Mouse (Mus musculus) liver, embryonic 15.5 days (tissue): ENCODE results near the gene Uqcrq. TPM values are rescaled to one million over a fixed set of nuclear protein-coding genes. Genes with fewer than 3 reads are reported as not detected.

Source experiments
- ATAC-seq: fragments of 200-750 bp; cut with Nextera tagmentation; 2 replicates; pipeline ENCODE4 v1.8.0; 2017; ENCODE audit warnings: moderate number of reproducible peaks, mild to moderate bottlenecking, moderate library complexity; ENCODE audit not compliant: insufficient read depth
- H3K27ac ChIP-seq: fragments of 300-500 bp; sonication (generic); replicated peaks from 2 replicates; pipeline ENCODE4 v1.5.1; 2015; ENCODE audit warnings: mild to moderate bottlenecking, inconsistent platforms
- H3K27me3 ChIP-seq: fragments of 300-500 bp; sonication (generic); 2 replicates; pipeline ENCODE4 v1.6.1; 2015; ENCODE audit warnings: mild to moderate bottlenecking, inconsistent platforms
- H3K36me3 ChIP-seq: fragments of 300-500 bp; sonication (generic); replicated peaks from 2 replicates; pipeline ENCODE4 v1.6.1; 2015; ENCODE audit warnings: moderate library complexity, mild to moderate bottlenecking, inconsistent platforms
- H3K4me1 ChIP-seq: fragments of 300-500 bp; sonication (generic); replicated peaks from 2 replicates; pipeline ENCODE4 v1.6.1; 2015; ENCODE audit warnings: inconsistent platforms
- H3K4me2 ChIP-seq: fragments of 300-500 bp; sonication (generic); 2 replicates; pipeline ENCODE4 v1.6.1; 2015; ENCODE audit warnings: moderate library complexity, mild to moderate bottlenecking, inconsistent platforms
- H3K4me3 ChIP-seq: fragments of 300-500 bp; sonication (generic); replicated peaks from 2 replicates; pipeline ENCODE4 v1.5.1; 2015; ENCODE audit warnings: mild to moderate bottlenecking, inconsistent platforms
- H3K9ac ChIP-seq: fragments of 300-500 bp; sonication (generic); 2 replicates; pipeline ENCODE4 v1.6.1; 2015; ENCODE audit warnings: moderate library complexity, mild to moderate bottlenecking, inconsistent platforms
- H3K9me3 ChIP-seq: fragments of 300-500 bp; sonication (generic); replicated peaks from 2 replicates; pipeline ENCODE4 v1.6.1; 2016; ENCODE audit warnings: inconsistent platforms
- WGBS: fragments of 180-500 bp; shearing (Covaris S2); methylation state at CpG from one replicate; pipeline ENCODE4 v1.1.7; 2015; ENCODE audit warnings: mixed read lengths; ENCODE audit not compliant: insufficient replicate concordance; 5-methylcytosine and 5-hydroxymethylcytosine counted together
- microRNA-seq: library from miRNA; unstranded; fragments of <30 nt; microRNA quantifications from one replicate; pipeline ENCODE4, GENCODE M21; 2016
- polyA plus RNA-seq: library from polyadenylated mRNA; unstranded; fragments of >200 nt; fragmentation: Nextera tagmentation; extraction: Ambion mirVana; gene quantifications from 2 replicates; pipeline ENCODE4 v1.2.1, GENCODE M21; 2015

Gene Uqcrq
- polyA plus RNA-seq, 1 experiment from 2014 or later = 512 TPM

DNA sequence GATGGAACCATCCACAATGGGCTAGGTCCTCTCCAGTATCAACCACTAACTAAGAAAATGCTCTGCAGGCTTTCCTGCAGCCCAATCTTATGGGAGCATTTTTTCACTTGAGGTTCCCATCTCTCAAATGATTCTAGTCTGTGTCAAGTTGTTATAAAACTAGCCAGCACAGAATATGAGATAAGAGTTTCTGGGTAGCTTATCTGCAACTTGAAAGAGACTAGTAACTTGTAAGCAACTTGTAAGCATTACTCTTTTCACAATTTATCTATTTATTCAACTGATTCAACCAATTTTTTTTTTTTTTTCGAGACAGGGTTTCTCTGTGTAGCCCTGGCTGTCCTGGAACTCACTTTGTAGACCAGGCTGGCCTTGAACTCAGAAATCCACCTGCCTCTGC, 27.0 kb downstream of the Uqcrq start:
- ATAC-seq = no peak
- no peak overlapping the region for H3K9ac ChIP-seq
- peaks cover 76% of the 10 kb centered on the region for H3K36me3 ChIP-seq

DNA sequence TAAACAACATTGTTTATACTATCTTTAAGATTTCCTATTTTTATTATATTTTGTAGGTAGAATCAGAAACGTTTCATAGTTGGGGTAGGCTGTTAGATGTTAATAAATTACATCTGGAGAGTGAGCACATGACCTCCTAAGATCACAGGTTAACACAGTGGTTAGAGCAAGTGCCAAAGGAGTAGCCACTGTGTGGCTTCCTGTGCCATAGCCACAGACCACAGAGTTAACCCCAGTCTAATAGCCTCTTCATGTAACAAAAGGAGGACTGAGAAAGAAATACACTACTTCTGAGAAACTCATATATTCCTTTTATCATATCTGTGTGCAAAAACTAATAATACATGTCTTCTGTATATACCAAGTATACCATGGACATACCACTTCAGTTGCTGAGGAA, 36.8 kb downstream of the Uqcrq start:
- no peaks in the 10 kb centered on the region for H3K4me1 ChIP-seq
- H3K27me3 ChIP-seq = no peaks in the 10 kb centered on the region
- no peaks in the 10 kb centered on the region for H3K9me3 ChIP-seq
- peaks cover 30% of the 10 kb centered on the region for H3K36me3 ChIP-seq
- WGBS = 46% methylated on average over 1 of the region's 1 CpGs
- no peak overlapping the region for H3K4me2 ChIP-seq
- H3K4me3 ChIP-seq = no peak overlapping the region
- H3K27ac ChIP-seq = no peak overlapping the region
- ATAC-seq = no peak
- no peak overlapping the region for H3K9ac ChIP-seq

More for the DNA sequence above, 27.0 kb downstream of the Uqcrq start:
- Histone ChIP-seq H3K4me3 (no peak overlapping the region), H3K27ac (no peak overlapping the region), H3K4me1 (peaks cover 3% of the 10 kb centered on the region; the same call in 1 of the 2 replicates), H3K27me3 (no peaks in the 10 kb centered on the region), H3K4me2 (no peak overlapping the region), H3K9me3 (no peaks in the 10 kb centered on the region)
- WGBS = 30% methylated on average over 1 of the region's 1 CpGs

DNA sequence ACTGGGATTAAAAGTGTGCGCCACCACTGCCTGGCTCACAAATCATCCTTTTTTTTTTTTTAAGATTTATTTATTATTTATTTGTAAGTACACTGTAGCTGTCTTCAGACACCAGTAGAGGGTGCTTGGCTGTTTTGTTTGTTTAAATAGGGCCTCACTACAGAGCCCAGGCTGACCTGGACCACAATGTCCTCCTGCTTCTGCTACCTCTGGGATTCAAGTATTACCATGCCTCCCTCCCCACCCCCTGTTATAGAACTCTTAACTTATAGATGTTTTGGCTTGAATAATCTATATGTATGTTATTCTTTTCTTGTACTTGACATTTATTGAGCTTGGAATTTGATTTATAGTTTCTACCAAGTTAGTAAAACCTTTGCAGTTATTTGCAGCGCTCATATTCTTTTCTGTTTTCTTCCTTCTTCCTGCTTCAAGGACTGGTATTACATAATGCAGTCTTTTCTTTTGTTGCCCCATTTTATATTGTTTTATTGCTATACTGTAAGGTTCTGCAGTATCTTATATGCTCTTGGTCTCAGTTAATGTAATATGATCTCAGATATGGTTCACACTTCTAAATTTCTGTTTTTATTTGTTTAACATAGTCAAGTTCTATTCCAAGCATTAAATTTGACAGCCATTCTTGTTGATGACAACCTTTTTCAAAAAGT, 46.7 kb downstream of the Uqcrq start:
- H3K4me1 ChIP-seq = peaks cover 3% of the 10 kb centered on the region
- H3K4me3 ChIP-seq = no peak overlapping the region
- no peak for ATAC-seq
- H3K27me3 ChIP-seq = no peaks in the 10 kb centered on the region
- H3K36me3 ChIP-seq = peaks cover 14% of the 10 kb centered on the region
- H3K9ac ChIP-seq = no peak overlapping the region
- H3K9me3 ChIP-seq = no peaks in the 10 kb centered on the region
- no peak overlapping the region for H3K27ac ChIP-seq
- 91% methylated on average over 2 of the region's 2 CpGs for WGBS
- H3K4me2 ChIP-seq = no peak overlapping the region

GRCm38 (mm10) chr11:53378918-53379317, 51.7 kb downstream of the Uqcrq start:
- Histone ChIP-seq H3K27me3 (no peaks in the 10 kb centered on the region), H3K36me3 (peaks cover 15% of the 10 kb centered on the region), H3K4me2 (no peak overlapping the region), H3K9ac (no peak overlapping the region), H3K4me1 (peaks cover 5% of the 10 kb centered on the region), H3K9me3 (no peaks in the 10 kb centered on the region), H3K4me3 (no peak overlapping the region), H3K27ac (no peak overlapping the region)
- ATAC-seq = no peak; the same call in 1 of the 2 replicates
- WGBS = 48% methylated on average over 1 of the region's 1 CpGs

Small RNA genes lying within 50 kb of the gene (microRNA-seq; reads per million reads assigned to microRNA genes)
- gene Mir6920 = not detected

Other genes with a start within 250 kb of the Uqcrq start
- 37.1 and 41.7 TPM in 2 replicates for gene Hspa4, start 130.4 kb downstream of the Uqcrq start, polyA plus RNA-seq
- 7.2 and 7.8 TPM in 2 replicates for gene Zcchc10, start 106.2 kb downstream of the Uqcrq start, polyA plus RNA-seq
- gene Aff4, start 80.0 kb downstream of the Uqcrq start, polyA plus RNA-seq = 8.0 and 9.7 TPM in 2 replicates
- gene Leap2, start 7.7 kb downstream of the Uqcrq start, polyA plus RNA-seq = 49.7 and 54.7 TPM in 2 replicates
- gene Gdf9, start 192 bp upstream of the Uqcrq start, polyA plus RNA-seq = 0.13 and 0.24 TPM in 2 replicates
- gene Gm10447, start 26.3 kb upstream of the Uqcrq start, polyA plus RNA-seq = 0.09 and 0.13 TPM in 2 replicates
- gene Shroom1, start 26.4 kb upstream of the Uqcrq start, polyA plus RNA-seq = 2.9 and 4.0 TPM in 2 replicates
- gene Gm9837, start 39.6 kb upstream of the Uqcrq start, polyA plus RNA-seq = not detected in 2 replicates
- gene Gm9945, start 49.3 kb upstream of the Uqcrq start, polyA plus RNA-seq = 0.62 and 0.99 TPM in 2 replicates
- 18.7 and 23.0 TPM in 2 replicates for gene Sowaha, start 49.4 kb upstream of the Uqcrq start, polyA plus RNA-seq
- 18.2 and 18.3 TPM in 2 replicates for gene Sept8, start 88.4 kb upstream of the Uqcrq start, polyA plus RNA-seq
- 7.3 and 7.5 TPM in 2 replicates for gene Kif3a, start 136.5 kb upstream of the Uqcrq start, polyA plus RNA-seq
- 0.35 and 0.52 TPM in 2 replicates for gene Il4, start 187.8 kb upstream of the Uqcrq start, polyA plus RNA-seq
- not detected in 2 replicates for gene Il13, start 203.9 kb upstream of the Uqcrq start, polyA plus RNA-seq